Mouse (Mus musculus): ENCODE measurements around the gene Commd1.

Commd1 gene

GRCm38 (mm10) chr11:22857705-22858440, 124.3 kb downstream of the Commd1 start:
- DNase-seq, result no peak

GRCm38 (mm10) chr11:22857106-22857704, 125.0 kb downstream of the Commd1 start:
- DNase-seq, result no peak

- no peak for DNase-seq
Measured at GRCm38 (mm10) chr11:22856371-22856965, 125.7 kb downstream of the Commd1 start.

GRCm38 (mm10) chr11:22854571-22854970, 127.6 kb downstream of the Commd1 start:
- no peak for DNase-seq

- DNase-seq, result no peak
Measured at GRCm38 (mm10) chr11:22853477-22854157, 128.6 kb downstream of the Commd1 start.

GRCm38 (mm10) chr11:22852510-22852909, 129.7 kb downstream of the Commd1 start:
- no peak for DNase-seq

- no peak for DNase-seq
Measured at GRCm38 (mm10) chr11:22851416-22851815, 130.8 kb downstream of the Commd1 start.

- no peak for DNase-seq
Measured at GRCm38 (mm10) chr11:22850077-22850476, 132.1 kb downstream of the Commd1 start.

GRCm38 (mm10) chr11:22848649-22849195, 133.5 kb downstream of the Commd1 start:
- no peak for DNase-seq

- DNase-seq, result no peak
Measured at GRCm38 (mm10) chr11:22847732-22848648, 134.2 kb downstream of the Commd1 start.

GRCm38 (mm10) chr11:22846960-22847731, 135.0 kb downstream of the Commd1 start:
- DNase-seq, result no peak
